Mouse (Mus musculus) olfactory bulb, adult 2 months (tissue): ENCODE data around the gene Rabgap1. TPM values are rescaled to one million over a fixed set of nuclear protein-coding genes. Genes with fewer than 3 reads are reported as not detected.

ENCODE experiments used
- H3K27ac ChIP-seq: fragments of 200-500 bp; 2 replicates; pipeline ENCODE4 v1.5.1; 2012; ENCODE audit warnings: low read depth, low read length; ENCODE audit not compliant: insufficient read depth
- H3K4me1 ChIP-seq: fragments of 200-500 bp; 2 replicates; pipeline ENCODE4 v1.6.1; 2012; ENCODE audit warnings: low read length; ENCODE audit not compliant: control insufficient read depth, insufficient read depth
- H3K4me3 ChIP-seq: fragments of 200-500 bp; 2 replicates; pipeline ENCODE4 v1.5.1; 2012; ENCODE audit warnings: mild to moderate bottlenecking, low read depth, low read length, moderate library complexity; ENCODE audit not compliant: insufficient read depth
- CTCF ChIP-seq: fragments of 200-500 bp; IDR thresholded peaks from 2 replicates; pipeline ENCODE4 v1.5.1; 2012; ENCODE audit warnings: low read depth, mild to moderate bottlenecking, low read length, moderate library complexity; ENCODE audit not compliant: insufficient read depth
- POLR2A ChIP-seq: fragments of 200-500 bp; IDR thresholded peaks from 2 replicates; pipeline ENCODE4 v1.6.1; 2012; ENCODE audit warnings: mild to moderate bottlenecking, low read depth, low read length, moderate library complexity; ENCODE audit not compliant: insufficient read depth
- WGBS: fragments of 180-500 bp; shearing (Covaris S2); methylation state at CpG from one replicate; pipeline ENCODE4 v1.1.7; 2018; 5-methylcytosine and 5-hydroxymethylcytosine counted together
- polyA plus RNA-seq: library from polyadenylated mRNA; stranded (reverse); fragments of >200 nt; gene quantifications from 2 replicates; pipeline ENCODE4 v1.2.4, GENCODE M21; 2012; ENCODE audit warnings: low replicate concordance; ENCODE audit not compliant: missing spikeins, insufficient read depth, insufficient read length

Rabgap1 gene
- polyA plus RNA-seq, 1 experiment = not detected

DNA sequence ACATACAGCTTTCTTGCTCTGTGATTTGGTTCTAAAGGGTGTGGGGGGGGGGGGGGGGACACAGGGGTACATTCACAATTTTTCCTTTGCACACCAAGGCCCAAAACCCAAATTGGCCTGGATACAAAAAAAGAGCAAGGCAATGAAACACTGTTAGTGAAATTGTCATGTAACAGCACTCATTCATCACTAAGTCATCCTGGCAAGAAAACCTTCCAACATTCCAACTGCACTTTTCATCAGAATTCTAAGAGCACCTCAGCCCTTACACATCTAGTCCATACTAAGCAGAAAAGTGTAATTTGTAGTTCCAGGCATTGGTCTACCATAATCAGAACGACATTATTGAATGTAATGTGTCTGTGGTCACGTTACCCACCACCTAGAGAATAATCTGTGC lies 129.1 kb downstream of the Rabgap1 start:
- no peak for TF ChIP-seq POLR2A
- no peak for TF ChIP-seq CTCF
- 85% methylated on average over 2 of the region's 2 CpGs for WGBS

DNA sequence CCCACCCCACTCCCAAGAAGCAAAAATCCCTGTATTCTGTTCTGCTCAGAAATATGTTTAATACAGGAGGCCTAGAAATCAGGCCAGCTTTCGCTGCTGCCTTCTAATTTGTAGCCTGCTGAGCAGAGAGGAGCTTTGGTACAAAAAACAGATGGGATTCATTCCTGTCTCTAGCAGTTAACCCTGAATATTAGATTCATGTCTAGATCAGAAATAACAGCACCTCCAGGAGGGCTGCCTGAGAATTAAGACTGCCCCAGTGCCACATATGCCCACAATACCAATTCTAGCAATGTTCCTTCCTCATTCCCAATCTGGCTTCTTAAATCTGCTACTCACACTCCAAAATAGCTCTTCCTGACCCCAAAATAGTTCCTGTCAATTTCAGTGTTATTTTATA lies 133.6 kb downstream of the Rabgap1 start:
- TF ChIP-seq CTCF (no peak), POLR2A (no peak)
- H3K27ac ChIP-seq = no peak overlapping the region
- WGBS = 68% methylated on average over 1 of the region's 1 CpGs

More for the DNA sequence above, 129.1 kb downstream of the Rabgap1 start:
- Histone ChIP-seq H3K4me1 (no peaks in the 10 kb centered on the region), H3K27ac (no peak overlapping the region), H3K4me3 (no peak overlapping the region)

DNA sequence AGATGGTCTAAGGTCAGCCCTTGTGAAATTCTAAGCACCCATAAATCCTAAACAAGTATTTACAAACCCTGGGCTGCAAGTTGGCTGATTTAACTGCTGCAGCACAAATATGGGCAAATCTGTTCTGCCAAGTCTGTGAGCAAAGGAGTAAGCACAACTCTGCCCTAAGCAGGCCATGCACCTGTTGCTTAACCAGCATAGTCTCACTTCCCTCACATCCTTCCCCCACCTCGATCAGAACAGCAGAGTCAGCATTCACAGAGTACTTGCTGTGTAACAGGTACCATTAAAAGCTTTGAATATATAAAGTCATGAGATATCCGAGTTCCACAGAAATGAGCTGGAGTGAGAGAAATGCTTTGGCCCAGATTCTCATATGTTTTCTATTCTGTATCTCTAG lies 135.1 kb downstream of the Rabgap1 start:
- Histone ChIP-seq H3K27ac (no peak overlapping the region), H3K4me1 (no peaks in the 10 kb centered on the region), H3K4me3 (no peak overlapping the region)
- TF ChIP-seq POLR2A (no peak), CTCF (no peak)
- WGBS = 81% methylated on average over 2 of the region's 2 CpGs

More for the DNA sequence above, 133.6 kb downstream of the Rabgap1 start:
- no peaks in the 10 kb centered on the region for H3K4me1 ChIP-seq
- H3K4me3 ChIP-seq = no peak overlapping the region

DNA sequence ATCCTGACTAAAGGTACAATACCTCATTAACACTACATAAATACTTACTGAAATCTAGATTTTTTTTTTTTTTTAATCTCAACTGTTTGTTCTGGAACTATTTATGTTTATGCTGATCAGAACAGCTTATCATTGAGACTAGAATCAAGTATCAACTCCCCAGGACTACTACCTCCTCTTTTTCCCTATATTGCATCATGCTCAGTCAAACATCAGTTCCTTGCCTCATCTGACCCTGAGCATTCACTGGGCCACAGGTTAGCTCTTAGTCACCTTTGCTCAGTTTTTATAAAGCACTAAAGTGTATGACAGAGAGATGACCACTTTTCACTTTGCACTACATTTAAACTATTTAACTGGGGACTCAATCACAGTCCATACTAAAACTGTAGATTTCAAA lies 144.8 kb downstream of the Rabgap1 start:
- no peaks in the 10 kb centered on the region for H3K4me1 ChIP-seq
- H3K4me3 ChIP-seq = no peak overlapping the region
- TF ChIP-seq CTCF = no peak
- no peak for TF ChIP-seq POLR2A
- H3K27ac ChIP-seq = no peak overlapping the region

Other genes starting within 250 kb of the Rabgap1 start
- gene Olfr366, start 231.7 kb upstream of the Rabgap1 start, polyA plus RNA-seq = not detected in 2 replicates
- not detected in 2 replicates for gene Olfr368, start 116.8 kb upstream of the Rabgap1 start, polyA plus RNA-seq
- not detected in 2 replicates for gene Pdcl, start 83.9 kb upstream of the Rabgap1 start, polyA plus RNA-seq
- gene Rc3h2, start 20.4 kb upstream of the Rabgap1 start, polyA plus RNA-seq = 57.9 TPM in 1 of 2 replicates, not detected in the other
- not detected in 2 replicates for gene Zbtb26, start 144 bp upstream of the Rabgap1 start, polyA plus RNA-seq
- gene Zbtb6, start 108 bp upstream of the Rabgap1 start, polyA plus RNA-seq = not detected in 2 replicates
- not detected in 2 replicates for gene Gpr21, start 73.1 kb downstream of the Rabgap1 start, polyA plus RNA-seq